Mouse (Mus musculus): ENCODE measurements around the gene Sipa1l1. TPM values are rescaled to one million over a fixed set of nuclear protein-coding genes. Genes with fewer than 3 reads are reported as not detected.

Gene Sipa1l1
- polyA plus RNA-seq, 1 experiment, result 12.0 TPM

- no peak overlapping the region for H3K4me3 ChIP-seq (replicated peaks)
- no peaks in the 10 kb centered on the region for H3K9me3 ChIP-seq
- peaks cover 88% of the 10 kb centered on the region for H3K36me3 ChIP-seq (replicated peaks; ENCODE audit: low read length)
- H3K4me1 ChIP-seq, result peaks cover 46% of the 10 kb centered on the region
- peaks cover 2% of the 10 kb centered on the region for H3K27me3 ChIP-seq (replicated peaks)
- TF ChIP-seq FLI1 (IDR thresholded peaks at IDR 0.05; ENCODE audit: low read length) (no peak), GATA1 (IDR thresholded peaks at IDR 0.05; ENCODE audit: borderline replicate concordance, low read length) (no peak)
Observed at GRCm38 (mm10) chr12:82398926-82399325, 229.8 kb downstream of the Sipa1l1 start.

DNA sequence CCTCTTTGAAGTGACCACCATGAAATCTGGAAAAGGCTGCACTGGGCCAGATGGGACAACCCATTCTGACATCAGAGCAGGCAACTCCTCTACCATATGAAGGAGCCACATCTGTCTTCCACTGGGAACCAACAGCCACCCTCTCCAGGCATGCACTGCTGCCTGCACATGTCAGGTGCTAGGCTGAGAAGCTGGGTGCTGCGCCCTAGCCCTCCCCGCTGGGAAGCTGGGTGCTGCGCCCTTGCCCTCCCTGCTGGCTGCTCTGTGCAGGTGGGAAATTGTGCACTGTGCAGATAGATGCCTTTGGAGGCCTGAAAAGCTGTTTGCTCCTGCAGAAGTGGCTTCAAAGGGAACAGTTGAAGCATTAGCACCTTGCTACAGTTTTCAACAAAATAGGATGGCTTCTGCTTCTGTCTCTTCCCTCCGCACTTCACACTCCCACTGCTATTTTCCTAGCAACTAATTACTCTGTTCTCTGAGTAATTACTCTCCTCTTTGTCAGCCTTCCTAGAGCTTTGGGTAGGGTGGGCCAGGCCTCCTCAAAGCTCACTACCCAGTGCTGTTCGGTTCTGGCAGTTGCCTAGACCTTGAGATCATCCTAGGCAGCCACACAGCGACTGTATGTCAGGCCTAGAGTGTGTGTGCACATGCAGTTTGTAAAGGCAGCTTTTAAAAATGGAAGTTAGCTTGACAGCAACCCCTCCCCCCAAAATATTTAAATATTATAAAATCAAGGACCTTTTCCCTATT is 231.0 kb downstream of the Sipa1l1 start:
- Histone ChIP-seq H3K36me3 (replicated peaks; ENCODE audit: low read length) (peaks cover 94% of the 10 kb centered on the region), H3K9me3 (no peaks in the 10 kb centered on the region), H3K4me1 (peaks cover 34% of the 10 kb centered on the region), H3K4me3 (replicated peaks) (no peak overlapping the region), H3K27me3 (replicated peaks) (peaks cover 2% of the 10 kb centered on the region)
- TF ChIP-seq FLI1 (IDR thresholded peaks at IDR 0.05; ENCODE audit: low read length), result no peak
- TF ChIP-seq GATA1 (IDR thresholded peaks at IDR 0.05; ENCODE audit: borderline replicate concordance, low read length), result no peak

GRCm38 (mm10) chr12:82400783-82401182 is 231.7 kb downstream of the Sipa1l1 start:
- TF ChIP-seq FLI1 (IDR thresholded peaks at IDR 0.05; ENCODE audit: low read length) (no peak), GATA1 (IDR thresholded peaks at IDR 0.05; ENCODE audit: borderline replicate concordance, low read length) (no peak)
- H3K9me3 ChIP-seq, result no peaks in the 10 kb centered on the region
- no peak overlapping the region for H3K4me3 ChIP-seq (replicated peaks)
- peaks cover 2% of the 10 kb centered on the region for H3K27me3 ChIP-seq (replicated peaks)
- H3K36me3 ChIP-seq (replicated peaks; ENCODE audit: low read length), result peaks cover 94% of the 10 kb centered on the region
- H3K4me1 ChIP-seq, result peaks cover 29% of the 10 kb centered on the region

GRCm38 (mm10) chr12:82401440-82401839 is 232.3 kb downstream of the Sipa1l1 start:
- Histone ChIP-seq H3K9me3 (no peaks in the 10 kb centered on the region), H3K27me3 (replicated peaks) (peaks cover under 1% of the 10 kb centered on the region), H3K4me1 (peaks cover 29% of the 10 kb centered on the region), H3K4me3 (replicated peaks) (no peak overlapping the region), H3K36me3 (replicated peaks; ENCODE audit: low read length) (peaks cover 93% of the 10 kb centered on the region)
- TF ChIP-seq GATA1 (IDR thresholded peaks at IDR 0.05; ENCODE audit: borderline replicate concordance, low read length), result no peak
- TF ChIP-seq FLI1 (IDR thresholded peaks at IDR 0.05; ENCODE audit: low read length), result no peak

- H3K27me3 ChIP-seq (replicated peaks), result no peaks in the 10 kb centered on the region
Observed at GRCm38 (mm10) chr12:82402635-82403034, 233.5 kb downstream of the Sipa1l1 start.

DNA sequence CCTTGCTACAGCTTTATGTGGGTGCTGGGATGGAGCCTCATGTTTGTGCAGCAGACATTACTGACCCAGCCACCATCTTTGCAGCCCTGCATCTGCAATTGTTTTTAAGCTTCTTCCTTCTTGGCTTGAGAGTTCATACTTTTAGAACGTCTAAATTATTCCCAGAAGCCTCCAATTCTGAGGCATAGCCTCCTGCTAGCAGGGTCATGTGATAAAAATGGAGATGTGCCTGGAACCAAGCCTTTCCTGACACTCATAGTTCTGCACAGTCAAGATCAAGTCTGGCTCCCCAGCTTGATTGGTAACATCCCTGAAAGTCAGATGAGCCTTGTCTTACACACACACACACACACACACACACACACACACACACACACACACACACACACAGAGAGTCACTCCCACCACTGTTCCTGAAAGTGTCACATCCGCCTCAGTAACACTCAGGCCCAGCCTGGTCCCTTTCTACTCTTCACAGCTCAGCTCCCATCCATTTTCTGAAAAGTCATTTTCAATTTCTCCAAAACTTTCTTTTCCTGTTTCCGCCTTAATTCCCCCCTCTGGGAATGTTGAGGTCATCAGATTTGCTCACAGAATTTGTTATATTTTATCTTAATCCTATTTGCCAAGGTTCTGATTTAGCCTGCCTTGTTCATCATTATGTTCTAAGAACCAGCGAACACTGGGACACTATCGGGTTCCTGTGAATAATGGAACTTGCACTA is 238.6 kb downstream of the Sipa1l1 start:
- Histone ChIP-seq H3K27me3 (replicated peaks) (no peaks in the 10 kb centered on the region), H3K9me3 (no peaks in the 10 kb centered on the region), H3K4me1 (peaks cover 12% of the 10 kb centered on the region; the same call in 1 of the 2 replicates), H3K4me3 (replicated peaks) (no peak overlapping the region), H3K36me3 (replicated peaks; ENCODE audit: low read length) (peaks cover 91% of the 10 kb centered on the region)
- TF ChIP-seq GATA1 (IDR thresholded peaks at IDR 0.05; ENCODE audit: borderline replicate concordance, low read length) (no peak), FLI1 (IDR thresholded peaks at IDR 0.05; ENCODE audit: low read length) (no peak)

More at GRCm38 (mm10) chr12:82402635-82403034, 233.5 kb downstream of the Sipa1l1 start:
- Histone ChIP-seq H3K4me1 (peaks cover 28% of the 10 kb centered on the region), H3K36me3 (replicated peaks; ENCODE audit: low read length) (peaks cover 91% of the 10 kb centered on the region), H3K4me3 (replicated peaks) (no peak overlapping the region), H3K9me3 (no peaks in the 10 kb centered on the region)
- TF ChIP-seq FLI1 (IDR thresholded peaks at IDR 0.05; ENCODE audit: low read length) (no peak), GATA1 (IDR thresholded peaks at IDR 0.05; ENCODE audit: borderline replicate concordance, low read length) (no peak)

DNA sequence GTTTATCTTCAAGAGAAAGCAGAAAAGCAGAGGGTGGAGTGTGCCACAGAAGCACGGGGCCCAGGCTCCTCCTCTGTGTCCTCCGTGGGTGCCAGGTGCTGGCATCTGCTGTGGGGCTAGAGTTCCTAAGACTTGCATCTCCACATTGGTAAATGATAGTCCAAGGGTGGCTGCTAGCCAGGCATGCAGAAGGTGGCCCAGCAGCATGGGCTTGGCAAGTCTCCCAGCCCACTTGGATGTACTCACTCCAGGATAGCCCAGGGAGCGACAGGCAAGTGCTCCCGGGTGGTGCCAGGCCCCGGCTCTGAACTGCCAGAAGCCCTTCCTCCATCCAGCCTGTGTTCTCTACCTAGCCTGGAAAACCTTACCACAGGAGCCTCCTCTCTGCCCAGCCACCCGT is 239.4 kb downstream of the Sipa1l1 start:
- no peak overlapping the region for H3K4me3 ChIP-seq (replicated peaks)
- H3K9me3 ChIP-seq, result no peaks in the 10 kb centered on the region
- H3K27me3 ChIP-seq (replicated peaks), result no peaks in the 10 kb centered on the region
- peaks cover 91% of the 10 kb centered on the region for H3K36me3 ChIP-seq (replicated peaks; ENCODE audit: low read length)
- no peak for TF ChIP-seq GATA1 (IDR thresholded peaks at IDR 0.05; ENCODE audit: borderline replicate concordance, low read length)
- no peak for TF ChIP-seq FLI1 (IDR thresholded peaks at IDR 0.05; ENCODE audit: low read length)
- peaks cover 12% of the 10 kb centered on the region; the same call in 1 of the 2 replicates for H3K4me1 ChIP-seq

DNA sequence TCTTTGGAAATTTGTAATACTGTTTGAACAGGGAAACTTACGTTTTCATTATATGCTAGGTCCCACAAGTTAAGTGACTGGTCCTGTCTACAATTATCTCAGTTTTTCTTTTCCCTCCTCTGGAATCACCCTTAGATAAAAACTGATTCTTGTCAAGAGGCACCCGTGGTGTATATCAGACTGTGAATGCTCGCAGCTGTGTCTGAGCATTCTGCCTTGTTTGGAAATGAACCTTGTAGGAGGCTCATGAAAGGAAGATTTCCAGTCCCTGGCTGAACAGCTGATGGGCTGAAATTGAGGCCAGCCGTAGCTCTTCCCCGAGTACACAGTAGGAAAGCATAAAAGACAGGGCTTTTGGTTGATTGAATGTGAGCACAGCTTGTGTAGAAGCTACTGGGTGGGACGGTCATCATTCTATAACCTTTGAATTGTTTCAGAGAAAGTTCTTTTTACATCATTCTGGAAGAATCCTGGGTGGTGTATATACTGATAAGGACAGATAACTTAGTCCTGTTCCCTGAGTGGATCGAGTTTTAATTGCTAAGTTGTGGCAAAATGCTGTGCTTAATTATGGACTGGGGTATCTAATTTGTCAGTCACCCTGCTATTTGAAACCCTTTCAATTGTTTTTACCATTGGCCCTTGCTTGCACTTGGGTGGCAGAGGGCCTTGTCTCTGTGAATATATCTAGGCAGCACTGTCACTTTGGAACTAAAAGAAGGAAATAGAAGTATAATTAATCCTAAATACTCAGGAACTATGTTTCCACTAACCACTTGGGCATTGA is 240.8 kb downstream of the Sipa1l1 start:
- no peaks in the 10 kb centered on the region for H3K27me3 ChIP-seq (replicated peaks)
- peaks cover 91% of the 10 kb centered on the region for H3K36me3 ChIP-seq (replicated peaks; ENCODE audit: low read length)
- no peaks in the 10 kb centered on the region for H3K9me3 ChIP-seq
- no peak overlapping the region for H3K4me3 ChIP-seq (replicated peaks)
- TF ChIP-seq GATA1 (IDR thresholded peaks at IDR 0.05; ENCODE audit: borderline replicate concordance, low read length), result no peak
- no peak for TF ChIP-seq FLI1 (IDR thresholded peaks at IDR 0.05; ENCODE audit: low read length)
- H3K4me1 ChIP-seq, result peaks cover 12% of the 10 kb centered on the region; the same call in 1 of the 2 replicates

- Histone ChIP-seq H3K4me1 (peaks cover 32% of the 10 kb centered on the region), H3K27me3 (replicated peaks) (no peaks in the 10 kb centered on the region), H3K4me3 (replicated peaks) (no peak overlapping the region), H3K36me3 (replicated peaks; ENCODE audit: low read length) (peaks cover 90% of the 10 kb centered on the region), H3K9me3 (no peaks in the 10 kb centered on the region)
- TF ChIP-seq GATA1 (IDR thresholded peaks at IDR 0.05; ENCODE audit: borderline replicate concordance, low read length) (no peak), FLI1 (IDR thresholded peaks at IDR 0.05; ENCODE audit: low read length) (no peak)
Observed at GRCm38 (mm10) chr12:82412291-82413032, 243.3 kb downstream of the Sipa1l1 start.
